18 mouse cellular contexts compared by ENCODE assay signal in genomic region chr10:31595326-31595725, GRCm38 (mm10).
"Had no signal": no experiment of that assay in that cellular context is flagged by ENCODE, and none has a peak within 500 bp of the region (broad histone marks: within the 10 kb centered on the region; RNA-seq: fewer than 3 reads in every experiment).

No protein-coding gene starts in this region.

- ATAC-seq: liver, postnatal 0 days; midbrain, embryonic 16.5 days had no signal

- H3K27me3 ChIP-seq: midbrain, embryonic 12.5 days; neural tube, embryonic 13.5 days; neural tube, embryonic 15.5 days had no signal

- H3K9me3 ChIP-seq: midbrain, embryonic 10.5 days; midbrain, embryonic 12.5 days; neural tube, embryonic 13.5 days; neural tube, embryonic 15.5 days had no signal

- H3K36me3 ChIP-seq: midbrain, embryonic 10.5 days; midbrain, embryonic 12.5 days; neural tube, embryonic 13.5 days; neural tube, embryonic 15.5 days had no signal

- H3K27ac ChIP-seq: midbrain, embryonic 10.5 days; midbrain, embryonic 12.5 days; neural tube, embryonic 13.5 days; neural tube, embryonic 15.5 days had no signal

- H3K4me2 ChIP-seq: lung, embryonic 14.5 days; midbrain, embryonic 12.5 days; neural tube, embryonic 13.5 days; neural tube, embryonic 15.5 days had no signal

- H3K4me3 ChIP-seq: midbrain, embryonic 10.5 days; midbrain, embryonic 12.5 days; myocyte; neural tube, embryonic 13.5 days; neural tube, embryonic 15.5 days had no signal

- H3K9ac ChIP-seq: liver, postnatal 0 days; lung, embryonic 14.5 days; midbrain, embryonic 12.5 days; neural tube, embryonic 13.5 days; neural tube, embryonic 15.5 days had no signal

- DNase-seq: liver, postnatal 0 days; lung, embryonic 14.5 days; lung, postnatal 10 days; lung, postnatal 4 days; midbrain, embryonic 14.5 days; right cerebral cortex, adult 18-20 months; right cerebral cortex, postnatal 25 days; right cerebral cortex, postnatal 4 days; spleen, adult 18-20 months; thymus, adult 18-20 months; thymus, postnatal 14 days; thymus, postnatal 36 days had no signal
